Mouse (Mus musculus) limb, embryonic 15.5 days (tissue): ENCODE data around the gene Zfp593. TPM values are rescaled to one million over a fixed set of nuclear protein-coding genes. Genes with fewer than 3 reads are reported as not detected.
"Not testable (repeated sequence)": the region's sequence is repeated elsewhere in the genome, so short reads cannot be mapped to it uniquely, and the experiment has no call there.

ENCODE experiments used
- ATAC-seq: fragments of 200-750 bp; cut with Nextera tagmentation; 2 replicates; pipeline ENCODE4 v1.8.0; 2017; ENCODE audit warnings: low read depth, moderate TSS enrichment; ENCODE audit not compliant: insufficient number of reproducible peaks, low FRiP score, low TSS enrichment
- H3K27ac ChIP-seq: fragments of 300-500 bp; sonication (generic); 2 replicates; pipeline ENCODE4 v1.5.1; 2015; ENCODE audit warnings: moderate library complexity, mild to moderate bottlenecking, inconsistent platforms
- H3K27me3 ChIP-seq: fragments of 300-500 bp; sonication (generic); 2 replicates; pipeline ENCODE4 v1.6.1; 2015; ENCODE audit warnings: inconsistent platforms
- H3K36me3 ChIP-seq: fragments of 300-500 bp; sonication (generic); 2 replicates; pipeline ENCODE4 v1.6.1; 2015; ENCODE audit warnings: inconsistent platforms
- H3K4me1 ChIP-seq: fragments of 300-500 bp; sonication (generic); 2 replicates; pipeline ENCODE4 v1.6.1; 2015; ENCODE audit warnings: inconsistent platforms
- H3K4me2 ChIP-seq: fragments of 300-500 bp; sonication (generic); 2 replicates; pipeline ENCODE4 v1.6.1; 2015; ENCODE audit warnings: mild to moderate bottlenecking, inconsistent platforms
- H3K4me3 ChIP-seq: fragments of 300-500 bp; sonication (generic); 2 replicates; pipeline ENCODE4 v1.5.1; 2015; ENCODE audit warnings: mild to moderate bottlenecking, inconsistent platforms
- H3K9ac ChIP-seq: fragments of 300-500 bp; sonication (generic); 2 replicates; pipeline ENCODE4 v1.6.1; 2015; ENCODE audit warnings: inconsistent platforms
- H3K9me3 ChIP-seq: fragments of 300-500 bp; sonication (generic); 2 replicates; pipeline ENCODE4 v1.6.1; 2016; ENCODE audit warnings: inconsistent platforms
- WGBS: fragments of 180-500 bp; shearing (Covaris S2); methylation state at CpG from one replicate; pipeline ENCODE4 v1.1.7; 2015; 5-methylcytosine and 5-hydroxymethylcytosine counted together
- polyA plus RNA-seq: library from polyadenylated mRNA; unstranded; fragments of >200 nt; fragmentation: Nextera tagmentation; extraction: Ambion mirVana; gene quantifications from 2 replicates; pipeline ENCODE4 v1.2.1, GENCODE M21; 2015

Gene Zfp593
- polyA plus RNA-seq, 1 experiment from 2014 or later = 15.8 TPM

DNA sequence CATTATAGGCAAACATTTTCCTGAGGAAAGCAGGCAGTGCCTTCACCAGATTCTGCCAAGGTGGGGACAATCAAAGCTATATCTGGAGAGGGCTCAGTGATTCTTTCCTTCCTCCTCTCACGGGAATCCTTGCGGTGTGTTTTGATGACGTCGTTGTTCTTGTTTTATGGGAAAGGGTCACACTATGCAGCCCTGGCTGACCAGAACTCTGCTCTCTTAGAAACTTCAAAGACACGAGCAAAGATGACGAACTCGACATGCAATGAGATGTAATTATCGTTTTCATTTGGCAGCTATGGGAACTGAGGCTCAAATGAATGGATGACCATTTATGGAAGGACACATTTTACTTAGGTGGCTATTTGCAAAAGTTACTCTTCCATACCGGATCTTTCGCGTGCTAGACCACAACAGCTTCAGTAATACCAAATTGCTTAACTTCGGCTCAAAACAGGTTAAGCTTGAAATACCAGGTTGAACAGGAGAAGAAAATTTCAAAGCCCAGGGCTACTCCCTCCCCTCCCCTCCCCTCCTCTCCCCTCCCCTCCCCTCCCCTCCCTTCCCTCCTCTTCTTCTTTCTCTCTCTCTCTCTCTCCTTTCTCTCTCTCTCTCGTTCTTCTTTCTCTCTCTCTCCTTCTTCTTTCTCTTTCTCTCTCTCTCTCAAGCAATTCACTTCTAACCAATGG lies 27.5 kb upstream of the Zfp593 start:
- H3K4me3 ChIP-seq = peak overlapping the region; percentile 11; the same call in 1 of the 2 replicates
- no peak overlapping the region for H3K9ac ChIP-seq
- no peak for ATAC-seq
- H3K4me2 ChIP-seq = peak overlapping the region; percentile 38
- H3K27ac ChIP-seq = no peak overlapping the region
- H3K9me3 ChIP-seq = no peaks in the 10 kb centered on the region
- WGBS = 14% methylated on average over 13 of the region's 13 CpGs
- H3K36me3 ChIP-seq = peaks cover 12% of the 10 kb centered on the region
- H3K27me3 ChIP-seq = no peaks in the 10 kb centered on the region
- H3K4me1 ChIP-seq = peaks cover 4% of the 10 kb centered on the region; the same call in 1 of the 2 replicates

DNA sequence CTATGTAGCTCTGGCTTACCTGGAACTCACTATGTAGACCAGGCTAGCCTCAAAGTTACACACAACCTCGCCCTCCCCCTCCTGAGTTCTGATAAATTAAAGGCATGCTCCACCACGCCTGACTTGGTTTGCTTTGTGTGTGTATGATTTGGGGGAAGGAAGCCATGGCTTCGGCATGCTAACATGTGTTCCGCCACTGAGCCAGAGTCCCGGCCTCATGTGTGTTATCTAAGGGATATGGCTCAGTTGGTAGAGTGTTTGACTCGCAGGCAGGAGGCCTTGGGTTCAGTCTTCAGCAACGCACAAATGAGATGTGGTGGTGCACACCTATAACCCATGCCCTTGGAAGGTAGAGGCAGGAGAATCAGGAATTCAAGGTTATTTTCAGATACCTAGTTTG lies 26.6 kb upstream of the Zfp593 start:
- H3K4me3 ChIP-seq = no peak overlapping the region

DNA sequence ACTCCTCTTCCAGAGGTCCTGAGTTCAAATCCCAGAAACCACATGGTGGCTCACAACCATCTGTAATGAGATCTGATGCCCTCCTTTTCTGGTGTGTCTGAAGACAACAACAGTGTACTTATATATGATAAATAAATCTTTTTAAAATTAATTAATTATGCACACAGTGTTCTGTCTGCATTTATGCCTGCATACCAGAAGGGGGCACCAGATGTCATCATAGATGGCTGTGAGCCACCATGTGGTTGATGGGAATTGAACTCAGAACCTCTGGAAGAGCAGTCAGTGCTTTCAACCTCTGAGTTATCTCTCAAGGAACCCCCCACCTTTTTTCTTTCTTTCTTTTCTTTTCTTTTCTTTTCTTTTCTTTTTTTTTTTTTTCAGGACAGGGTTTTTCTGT lies 24.2 kb upstream of the Zfp593 start:
- H3K9me3 ChIP-seq, H3K9ac ChIP-seq, H3K27ac ChIP-seq, H3K27me3 ChIP-seq, ATAC-seq, H3K4me1 ChIP-seq, H3K4me2 ChIP-seq, H3K36me3 ChIP-seq, H3K4me3 ChIP-seq: not testable (repeated sequence)

More for the DNA sequence above, 26.6 kb upstream of the Zfp593 start:
- Histone ChIP-seq H3K27me3 (no peaks in the 10 kb centered on the region), H3K4me2 (no peak overlapping the region), H3K9ac (no peak overlapping the region), H3K36me3 (peaks cover 5% of the 10 kb centered on the region), H3K27ac (no peak overlapping the region), H3K9me3 (no peaks in the 10 kb centered on the region), H3K4me1 (peaks cover 4% of the 10 kb centered on the region; the same call in 1 of the 2 replicates)
- WGBS = 85% methylated on average over 7 of the region's 7 CpGs
- ATAC-seq = no peak

DNA sequence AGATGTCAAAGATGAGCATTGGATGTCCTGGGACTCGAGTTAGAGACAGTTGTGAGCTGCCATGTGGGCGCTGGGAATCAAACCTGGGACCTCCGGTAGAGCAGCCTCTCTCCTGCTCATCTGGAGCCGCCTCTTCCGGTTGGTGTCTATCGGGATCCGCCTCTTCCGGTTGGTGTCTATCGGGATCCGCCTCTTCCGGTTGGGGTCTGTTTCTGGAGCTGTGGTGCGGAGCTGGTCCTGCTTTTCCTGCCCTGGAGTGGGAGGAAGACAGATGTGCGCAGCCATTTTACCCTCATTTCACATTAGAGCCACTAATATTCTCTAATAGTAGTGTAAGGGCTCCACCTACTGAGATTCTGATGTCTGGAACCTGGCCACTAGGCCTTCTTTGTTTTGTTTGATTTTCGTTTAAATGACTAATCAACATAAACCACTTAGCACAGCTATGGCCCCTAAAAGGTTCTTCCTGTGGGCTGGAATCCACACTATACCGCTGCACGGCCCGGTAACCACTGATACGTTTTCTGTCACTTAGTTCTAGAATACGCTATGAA lies 22.8 kb upstream of the Zfp593 start:
- Histone ChIP-seq H3K27me3 (no peaks in the 10 kb centered on the region), H3K4me3 (no peak overlapping the region), H3K4me1 (peaks cover 4% of the 10 kb centered on the region; the same call in 1 of the 2 replicates), H3K4me2 (no peak overlapping the region), H3K9me3 (no peaks in the 10 kb centered on the region), H3K36me3 (no peaks in the 10 kb centered on the region), H3K9ac (no peak overlapping the region), H3K27ac (no peak overlapping the region)
- ATAC-seq = no peak
- 81% methylated on average over 19 of the region's 19 CpGs for WGBS

DNA sequence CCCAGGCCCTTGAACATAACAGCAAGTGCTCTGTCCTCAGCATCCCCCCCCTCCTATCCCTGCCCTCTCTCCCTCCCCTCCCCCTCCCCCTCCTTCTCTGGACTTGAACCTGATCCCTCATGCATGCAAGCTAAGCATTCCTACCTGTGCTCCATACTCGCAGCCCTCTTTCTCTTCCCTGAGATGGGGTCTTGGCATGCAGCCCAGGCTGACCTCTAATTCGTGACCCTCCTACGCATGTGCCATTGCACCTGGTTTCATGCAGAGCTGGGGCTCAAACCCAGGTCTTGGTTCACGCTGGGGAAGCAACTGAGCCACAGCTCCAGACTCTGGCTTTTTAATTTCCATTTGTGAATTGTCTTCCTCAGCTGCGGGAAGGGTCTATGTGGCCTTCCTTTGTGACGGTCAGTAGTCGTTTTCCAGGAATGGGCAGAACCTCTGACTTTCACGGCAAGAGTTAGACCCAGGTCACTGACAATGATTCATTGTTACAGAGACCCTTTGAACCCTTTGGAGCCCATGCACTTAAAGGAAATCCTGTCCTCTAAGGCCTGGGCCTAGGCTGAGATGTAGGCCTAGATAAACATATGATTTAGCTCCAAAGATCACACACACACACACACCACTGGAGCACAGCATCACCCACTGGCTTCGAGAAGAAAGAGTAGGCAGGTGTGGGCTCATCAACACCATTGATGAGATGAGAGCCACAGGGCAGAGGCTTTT lies 20.6 kb upstream of the Zfp593 start:
- Histone ChIP-seq H3K27me3 (no peaks in the 10 kb centered on the region), H3K9me3 (no peaks in the 10 kb centered on the region), H3K36me3 (no peaks in the 10 kb centered on the region), H3K27ac (no peak overlapping the region), H3K4me1 (no peaks in the 10 kb centered on the region), H3K9ac (no peak overlapping the region), H3K4me3 (no peak overlapping the region), H3K4me2 (no peak overlapping the region)
- ATAC-seq = no peak
- WGBS = 60% methylated on average over 9 of the region's 9 CpGs

DNA sequence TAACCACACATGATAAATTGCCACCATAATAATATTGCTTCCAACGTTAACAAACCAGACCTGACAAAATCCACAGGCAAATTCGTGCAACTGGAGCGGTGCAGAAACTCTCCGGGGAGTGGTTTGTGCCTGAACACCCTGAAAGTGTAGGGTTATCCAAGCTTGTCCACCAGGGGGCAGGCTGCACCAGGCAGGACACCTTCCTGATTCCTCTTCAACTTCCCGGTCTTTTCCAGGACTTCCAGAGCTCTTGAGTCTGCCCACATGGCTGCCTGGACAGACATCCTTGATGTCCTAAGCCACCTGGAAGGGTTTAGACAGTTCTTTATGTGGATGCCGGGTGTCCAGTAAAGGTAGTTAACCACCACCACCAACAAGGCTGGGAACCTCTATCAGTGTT lies 17.8 kb upstream of the Zfp593 start:
- Histone ChIP-seq H3K9ac (no peak overlapping the region), H3K27me3 (no peaks in the 10 kb centered on the region), H3K27ac (no peak overlapping the region), H3K4me1 (no peaks in the 10 kb centered on the region), H3K36me3 (no peaks in the 10 kb centered on the region), H3K9me3 (no peaks in the 10 kb centered on the region), H3K4me2 (no peak overlapping the region), H3K4me3 (no peak overlapping the region)
- 29% methylated on average over 6 of the region's 6 CpGs for WGBS
- no peak for ATAC-seq

DNA sequence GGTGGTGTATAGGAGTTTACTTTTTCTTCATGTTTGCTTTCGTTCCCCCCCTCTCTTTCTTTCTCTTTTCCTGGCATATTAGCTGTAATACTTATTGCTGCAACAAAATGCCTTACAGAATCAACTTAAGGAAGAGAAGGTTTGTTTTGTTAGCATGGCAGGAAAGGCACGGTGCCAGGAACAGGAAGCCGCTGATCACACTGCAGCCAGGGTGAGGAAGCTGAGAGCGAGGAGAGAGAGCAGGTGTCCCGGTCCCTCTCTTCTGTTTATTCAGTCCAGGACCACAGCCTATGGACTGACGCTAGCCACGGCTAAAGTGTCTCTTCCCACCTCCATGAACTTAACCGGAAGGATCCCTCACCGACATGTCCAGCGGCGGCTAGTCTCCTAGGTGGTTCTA lies 13.0 kb upstream of the Zfp593 start:
- WGBS = 69% methylated on average over 11 of the region's 11 CpGs
- no peak overlapping the region for H3K27ac ChIP-seq
- no peak for ATAC-seq
- no peak overlapping the region for H3K9ac ChIP-seq
- H3K27me3 ChIP-seq = peaks cover 31% of the 10 kb centered on the region
- no peak overlapping the region for H3K4me2 ChIP-seq
- H3K36me3 ChIP-seq = no peaks in the 10 kb centered on the region
- H3K4me3 ChIP-seq = no peak overlapping the region
- peaks cover 28% of the 10 kb centered on the region for H3K4me1 ChIP-seq
- H3K9me3 ChIP-seq = no peaks in the 10 kb centered on the region

DNA sequence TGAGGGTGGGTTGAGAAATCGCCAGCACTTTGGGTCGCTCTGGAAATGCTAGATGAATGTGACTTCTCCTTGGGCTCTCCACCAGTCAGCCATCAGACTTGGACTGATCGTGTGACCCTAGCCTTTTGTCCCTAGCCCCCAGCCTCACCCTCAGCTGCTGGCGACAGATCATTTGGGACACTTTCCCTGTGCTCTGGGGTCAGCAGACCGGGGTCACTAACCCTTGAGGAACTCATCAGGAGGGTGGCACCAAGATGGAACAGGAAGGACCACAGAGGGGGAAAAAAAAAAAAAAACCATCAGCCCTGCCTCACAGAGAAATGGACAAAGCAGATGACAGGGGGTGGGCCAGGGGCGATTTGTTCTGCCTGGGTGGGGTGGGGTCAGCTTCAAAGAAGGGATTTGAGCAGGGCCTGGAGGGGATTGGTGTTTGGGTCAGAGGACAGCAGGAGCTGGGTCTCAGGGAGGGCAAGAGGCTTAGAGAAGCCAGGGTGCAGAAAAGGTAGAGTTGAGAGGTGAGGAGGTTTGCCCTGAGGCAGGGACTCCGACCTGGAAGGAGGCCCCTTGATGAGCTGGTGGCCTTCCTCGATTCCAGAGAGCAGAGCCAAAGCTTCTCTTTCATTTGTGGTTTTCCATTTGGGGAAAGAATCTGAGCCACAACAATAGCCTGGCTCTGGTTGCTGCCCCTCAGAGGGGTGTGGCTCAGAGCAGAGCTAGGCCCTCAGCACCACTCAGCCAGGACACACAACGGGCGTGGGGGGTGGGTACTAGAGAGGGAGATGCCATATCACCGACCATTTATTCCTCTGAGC lies 12.0 kb upstream of the Zfp593 start:
- H3K27ac ChIP-seq = no peak overlapping the region
- no peak for ATAC-seq
- no peaks in the 10 kb centered on the region for H3K9me3 ChIP-seq
- no peak overlapping the region for H3K4me3 ChIP-seq
- H3K4me2 ChIP-seq = no peak overlapping the region
- peaks cover 32% of the 10 kb centered on the region for H3K4me1 ChIP-seq
- WGBS = 29% methylated on average over 11 of the region's 11 CpGs
- H3K36me3 ChIP-seq = no peaks in the 10 kb centered on the region
- no peak overlapping the region for H3K9ac ChIP-seq
- H3K27me3 ChIP-seq = peaks cover 41% of the 10 kb centered on the region

DNA sequence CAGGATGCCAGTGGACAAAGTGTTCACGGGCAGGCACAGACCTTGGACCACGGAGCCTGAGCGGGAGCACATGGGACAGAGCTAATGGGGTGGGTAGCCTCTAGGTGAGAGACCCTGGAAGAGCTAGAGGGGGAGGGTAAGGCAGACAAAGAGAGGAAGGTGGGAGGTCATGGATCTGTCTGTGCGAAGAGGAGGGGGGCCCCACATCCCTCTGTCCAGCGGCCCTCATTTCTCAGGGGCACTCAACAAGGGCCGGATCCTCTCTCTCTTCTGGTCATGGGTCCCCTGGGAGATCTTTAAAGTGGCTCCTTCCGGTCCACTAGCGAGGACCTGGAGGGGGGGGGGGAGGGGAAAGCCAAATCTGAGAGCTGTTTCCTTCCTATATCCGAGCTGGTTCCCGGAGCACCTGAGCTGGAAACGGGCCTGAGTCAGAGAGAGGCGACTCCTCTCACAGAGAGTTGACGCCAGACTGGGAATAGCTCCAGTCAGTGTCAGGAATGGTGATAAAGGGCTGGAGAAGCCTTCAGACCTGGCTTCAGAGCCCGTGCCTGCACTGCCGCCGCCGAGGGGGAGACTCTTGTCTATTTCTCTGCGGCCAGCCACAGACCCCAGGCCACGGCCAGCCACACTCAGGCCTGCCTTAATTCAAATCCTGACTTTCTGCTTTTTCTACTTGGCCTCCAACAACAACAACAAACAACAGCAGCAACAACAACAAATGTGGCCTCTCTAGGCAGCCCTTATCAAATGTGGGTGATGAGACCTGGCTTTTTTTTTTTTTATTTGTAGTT lies 11.2 kb upstream of the Zfp593 start:
- Histone ChIP-seq H3K27ac (peak overlapping the region; percentile 14; the same call in 1 of the 2 replicates), H3K4me1 (peaks cover 40% of the 10 kb centered on the region), H3K4me2 (no peak overlapping the region), H3K27me3 (peaks cover 49% of the 10 kb centered on the region), H3K9me3 (no peaks in the 10 kb centered on the region), H3K4me3 (no peak overlapping the region), H3K9ac (no peak overlapping the region), H3K36me3 (no peaks in the 10 kb centered on the region)
- WGBS = 23% methylated on average over 18 of the region's 19 CpGs
- 0 out of 2 replicates have a peak, but pooled peaks have one; percentile 1 for ATAC-seq

DNA sequence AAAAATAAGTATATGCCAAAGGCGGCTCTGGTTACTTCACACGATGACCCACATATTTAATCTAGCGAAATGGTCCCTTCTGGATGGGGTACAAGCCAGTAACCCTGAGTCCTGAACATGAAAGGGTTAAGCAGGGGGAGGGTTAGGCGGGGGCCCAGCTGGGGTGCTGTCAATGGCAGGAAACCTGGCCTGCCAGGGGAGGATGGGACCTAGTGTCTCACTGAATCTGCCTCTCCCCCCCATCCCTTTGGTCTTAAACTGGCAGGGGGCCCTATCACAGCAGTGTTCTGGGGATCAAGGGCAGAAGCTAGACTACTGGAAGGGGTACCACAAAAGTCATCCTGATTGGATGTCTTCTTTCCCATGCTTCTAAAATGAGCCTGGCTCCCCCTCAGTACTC lies 10.5 kb upstream of the Zfp593 start:
- H3K27ac ChIP-seq = 0 out of 2 replicates have a peak overlapping the region, but pooled peaks have one; percentile 14
- ATAC-seq = no peak
- no peaks in the 10 kb centered on the region for H3K9me3 ChIP-seq
- no peak overlapping the region for H3K4me3 ChIP-seq
- peaks cover 48% of the 10 kb centered on the region for H3K4me1 ChIP-seq
- 34% methylated on average over 4 of the region's 4 CpGs for WGBS
- peaks cover 56% of the 10 kb centered on the region for H3K27me3 ChIP-seq
- no peaks in the 10 kb centered on the region for H3K36me3 ChIP-seq
- no peak overlapping the region for H3K4me2 ChIP-seq
- no peak overlapping the region for H3K9ac ChIP-seq

DNA sequence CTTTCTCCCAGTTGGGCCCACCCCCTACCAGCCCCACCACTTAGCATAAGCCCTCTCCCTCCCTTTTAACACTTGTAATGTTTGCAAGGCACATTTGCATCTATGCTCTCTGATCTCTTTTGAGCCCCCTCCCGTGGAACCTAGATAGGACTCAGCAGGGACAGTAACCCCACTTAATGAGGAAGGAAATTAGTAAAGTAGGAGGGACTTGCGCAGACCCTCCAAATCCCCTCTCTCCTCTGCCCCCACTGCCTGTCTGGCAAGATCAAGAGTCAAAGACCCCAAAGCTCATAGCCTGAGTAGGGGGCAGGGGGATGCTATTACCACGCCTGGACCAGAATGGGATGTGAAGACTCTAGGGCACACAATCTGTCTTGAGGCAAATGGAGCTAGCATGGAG lies 9.4 kb upstream of the Zfp593 start:
- 46% methylated on average over 3 of the region's 3 CpGs for WGBS
- ATAC-seq = no peak

More for the DNA sequence above, 9.4 kb upstream of the Zfp593 start:
- H3K4me3 ChIP-seq = no peak overlapping the region
- H3K4me1 ChIP-seq = peaks cover 58% of the 10 kb centered on the region
- peaks cover 66% of the 10 kb centered on the region for H3K27me3 ChIP-seq
- no peak overlapping the region for H3K9ac ChIP-seq
- no peaks in the 10 kb centered on the region for H3K36me3 ChIP-seq
- H3K9me3 ChIP-seq = no peaks in the 10 kb centered on the region
- H3K27ac ChIP-seq = no peak overlapping the region
- no peak overlapping the region for H3K4me2 ChIP-seq
